ENCODE assay signal across 8 mouse cellular contexts in the genomic region with DNA sequence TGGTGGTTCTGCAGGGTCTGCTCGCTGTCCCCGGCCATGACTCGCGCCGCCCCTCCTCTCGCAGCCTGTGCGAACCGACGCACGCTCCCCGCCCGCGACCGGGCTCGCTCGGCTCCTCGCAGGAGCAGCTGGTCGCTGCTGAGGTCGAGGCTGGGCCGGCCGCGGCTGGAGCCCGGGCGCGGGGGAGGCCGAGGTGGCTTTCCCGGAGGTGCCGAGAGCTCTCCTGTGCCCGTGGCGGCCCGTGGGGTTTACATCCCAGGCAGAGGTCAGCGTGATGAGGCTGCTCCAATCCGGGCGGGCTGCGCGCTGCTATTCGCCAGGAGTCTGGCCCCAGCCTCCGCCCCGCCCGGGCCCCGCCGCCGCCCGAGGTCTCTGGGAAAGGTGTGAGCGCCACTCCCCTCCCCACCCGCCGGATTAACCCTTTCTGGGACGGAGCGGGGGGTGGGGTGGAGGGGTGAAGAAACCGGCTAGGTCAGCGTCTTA. TPM values are rescaled to one million over a fixed set of nuclear protein-coding genes. Genes with fewer than 3 reads are reported as not detected.
A peak's percentile ranks its signal among the peaks of the same experiment; 100 is the strongest.
DNase-seq lines count a peak whose midpoint lies in the region; ATAC-seq lines count a peak whose summit lies in the region.

No protein-coding gene starts in this region.

- intact Hi-C loops in left cerebral cortex, postnatal 25 days (cut with DNase I), result loop anchor here (1.0 to 5.0 kb wide), 2 partner anchors 26 to 43 kb away; no protein-coding TSS in a partner anchor

- ATAC-seq in common myeloid progenitor, adult 5-6 weeks (replicated peaks; ENCODE audit: low read depth, poor library complexity, severe bottlenecking), result peak; percentile 46

- DNase-seq in ZHBTc4 (ENCODE audit: low read depth, low spot score), result peak; percentile 96
- peak; percentile 64 to 79 for DNase-seq in gastrocnemius, adult 8-10 months (ENCODE audit: low spot score in 2 of 2)
- peak; percentile 83 for DNase-seq in induced T-regulatory cell, adult 2 months (ENCODE audit: low read depth)
- DNase-seq in left cerebral cortex, postnatal 25 days (ENCODE audit: low spot score in 2 of 2), result peak; percentile 83 to 85
- DNase-seq in mesoderm, embryonic 11.5 days (ENCODE audit: low read depth, low spot score), result peak; percentile 90
- peak; percentile 79 for DNase-seq in right cerebral cortex, postnatal 25 days
- peak; percentile 84 for DNase-seq in urinary bladder, postnatal 4 days (ENCODE audit: low spot score in 2 of 2)

RNA-seq across cellular contexts. Expression of a gene that starts 0.2 kb away (rescaled TPM):
- total RNA-seq in common myeloid progenitor, adult 5-6 weeks (2017), result 198 and 245 TPM in 2 replicates
- total RNA-seq in gastrocnemius, adult 8-10 months (2022), result 10 to 100 TPM; 14.2 to 17.6 (median 16.4) TPM
- total RNA-seq in left cerebral cortex, postnatal 25 days (2021), result 10 to 100 TPM; 44.6 to 46.9 TPM

RNA-seq across cellular contexts. Expression of a gene that starts 23.3 kb away (rescaled TPM):
- total RNA-seq in common myeloid progenitor, adult 5-6 weeks (2017), result 194 and 220 TPM in 2 replicates
- total RNA-seq in gastrocnemius, adult 8-10 months (2022), result 10 to 100 TPM; 36.6 to 41.4 (median 38.9) TPM
- total RNA-seq in left cerebral cortex, postnatal 25 days (2021), result 10 to 100 TPM; 48.7 to 51.7 TPM

Comparison
In these comparisons a context has a peak if more than half of its experiments do, and no peak if none do; other contexts are left out.
1. Peak in every context shown above with its lines: DNase-seq and ATAC-seq.